Mouse (Mus musculus): ENCODE data around the gene Pxt1. TPM values are rescaled to one million over a fixed set of nuclear protein-coding genes. Genes with fewer than 3 reads are reported as not detected.

The Pxt1 gene
- polyA plus RNA-seq, 1 experiment: not detected

DNA sequence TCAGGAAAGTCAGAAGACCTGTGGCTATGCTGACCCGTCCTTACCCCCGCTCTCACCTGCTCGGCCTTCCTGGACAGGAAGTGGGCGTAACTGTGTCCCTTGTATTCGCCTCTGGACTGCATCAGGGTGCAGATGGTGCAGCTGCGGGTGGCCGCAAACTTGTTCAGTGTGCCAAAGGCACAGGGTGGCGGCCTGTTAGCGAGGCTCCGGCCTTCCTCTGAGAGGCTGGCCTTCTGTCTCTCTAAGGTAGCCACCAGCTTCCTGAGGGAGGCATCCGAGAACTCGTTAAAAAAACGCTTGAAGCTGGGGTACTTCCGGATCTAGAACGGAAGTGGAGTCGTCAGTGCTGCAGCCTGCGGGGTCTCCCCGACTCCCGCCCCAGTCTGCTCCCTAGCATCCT lies 44.2 kb downstream of the Pxt1 start:
- H3K36me3 ChIP-seq (ENCODE audit: control insufficient read depth, insufficient read depth): no peaks in the 10 kb centered on the region
- H3ac ChIP-seq (ENCODE audit: control insufficient read depth, insufficient read length, low read depth): no peak overlapping the region
- TF ChIP-seq USF1 (IDR thresholded peaks at IDR 0.05; ENCODE audit: low read depth) (no peak), MAX (IDR thresholded peaks at IDR 0.05) (no peak), FOSL1 (IDR thresholded peaks at IDR 0.05; ENCODE audit: insufficient read depth, low read length, poor library complexity, severe bottlenecking) (no peak), MYOG (IDR thresholded peaks at IDR 0.05; ENCODE audit: control insufficient read depth, extremely low read depth, insufficient read length) (no peak), CEBPB (IDR thresholded peaks at IDR 0.05; ENCODE audit: low read depth) (no peak)
- no peak overlapping the region for H3K4me3 ChIP-seq (ENCODE audit: insufficient read depth, poor library complexity, severe bottlenecking)
- no peaks in the 10 kb centered on the region for H3K79me2 ChIP-seq (ENCODE audit: control insufficient read depth, insufficient read depth)
- H3K27me3 ChIP-seq (ENCODE audit: control insufficient read depth, insufficient read depth, insufficient read length): no peaks in the 10 kb centered on the region
- no peaks in the 10 kb centered on the region for H3K79me3 ChIP-seq (ENCODE audit: low read depth)

DNA sequence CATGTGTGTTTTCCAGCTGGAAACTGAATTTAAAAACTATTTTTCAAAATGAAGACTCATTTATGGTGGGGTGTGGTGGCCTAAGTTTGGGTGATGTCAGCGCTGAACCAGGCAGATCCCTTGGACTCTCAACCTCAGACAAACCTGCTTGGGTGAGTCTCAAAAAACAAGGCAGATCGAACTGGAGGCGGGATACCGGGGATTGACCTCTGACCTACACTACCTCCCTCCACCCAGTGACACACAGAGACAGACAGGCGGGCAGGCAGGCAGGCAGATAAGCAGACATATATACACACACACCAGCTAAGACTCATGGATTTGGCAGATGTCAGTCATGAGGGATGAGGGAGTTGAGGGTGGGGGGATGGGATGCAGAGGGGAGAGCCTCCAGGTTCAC lies 45.4 kb downstream of the Pxt1 start:
- Histone ChIP-seq H3K79me3 (ENCODE audit: low read depth) (no peaks in the 10 kb centered on the region), H3K36me3 (ENCODE audit: control insufficient read depth, insufficient read depth) (no peaks in the 10 kb centered on the region), H3K4me3 (ENCODE audit: insufficient read depth, poor library complexity, severe bottlenecking) (no peak overlapping the region), H3ac (ENCODE audit: control insufficient read depth, insufficient read length, low read depth) (no peak overlapping the region), H3K79me2 (ENCODE audit: control insufficient read depth, insufficient read depth) (no peaks in the 10 kb centered on the region), H3K27me3 (ENCODE audit: control insufficient read depth, insufficient read depth, insufficient read length) (no peaks in the 10 kb centered on the region)
- TF ChIP-seq USF1 (IDR thresholded peaks at IDR 0.05; ENCODE audit: low read depth) (no peak), CTCF (IDR thresholded peaks at IDR 0.05; ENCODE audit: control insufficient read depth, insufficient read depth, insufficient read length) (no peak), FOSL1 (IDR thresholded peaks at IDR 0.05; ENCODE audit: insufficient read depth, low read length, poor library complexity, severe bottlenecking) (no peak), CEBPB (IDR thresholded peaks at IDR 0.05; ENCODE audit: low read depth) (no peak), MYOD1 (IDR thresholded peaks at IDR 0.05; ENCODE audit: control insufficient read depth, insufficient read length, low read depth) (no peak), MYOG (IDR thresholded peaks at IDR 0.05; ENCODE audit: control insufficient read depth, extremely low read depth, insufficient read length) (no peak), MAX (IDR thresholded peaks at IDR 0.05) (no peak)

DNA sequence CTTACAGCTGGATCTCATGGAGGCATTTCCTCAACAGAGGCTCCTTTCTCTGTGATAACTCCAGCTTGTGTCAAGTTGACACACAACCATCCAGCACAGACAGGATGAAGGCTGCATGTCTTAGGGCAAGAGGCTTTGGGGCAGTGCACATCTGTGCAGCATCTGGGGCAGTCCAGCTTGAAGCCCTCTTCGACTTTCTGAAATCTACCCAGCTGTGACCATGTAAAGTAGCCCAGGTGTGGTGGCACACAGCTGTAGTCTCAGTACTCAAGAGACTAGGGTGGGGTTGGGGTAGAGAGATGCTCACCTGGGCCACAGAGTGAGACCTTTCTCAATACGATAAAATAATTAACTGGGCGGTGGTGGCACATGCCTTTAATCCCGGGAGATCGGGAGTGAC lies 45.8 kb downstream of the Pxt1 start:
- H3K79me2 ChIP-seq (ENCODE audit: control insufficient read depth, insufficient read depth): no peaks in the 10 kb centered on the region
- H3K36me3 ChIP-seq (ENCODE audit: control insufficient read depth, insufficient read depth): no peaks in the 10 kb centered on the region
- H3ac ChIP-seq (ENCODE audit: control insufficient read depth, insufficient read length, low read depth): no peak overlapping the region
- H3K4me3 ChIP-seq (ENCODE audit: insufficient read depth, poor library complexity, severe bottlenecking): no peak overlapping the region
- no peaks in the 10 kb centered on the region for H3K79me3 ChIP-seq (ENCODE audit: low read depth)
- no peak for TF ChIP-seq CTCF (IDR thresholded peaks at IDR 0.05; ENCODE audit: control insufficient read depth, insufficient read depth, insufficient read length)
- no peak for TF ChIP-seq MYOD1 (IDR thresholded peaks at IDR 0.05; ENCODE audit: control insufficient read depth, insufficient read length, low read depth)
- no peak for TF ChIP-seq USF1 (IDR thresholded peaks at IDR 0.05; ENCODE audit: low read depth)
- no peak for TF ChIP-seq CEBPB (IDR thresholded peaks at IDR 0.05; ENCODE audit: low read depth)
- TF ChIP-seq MAX (IDR thresholded peaks at IDR 0.05): no peak
- TF ChIP-seq MYOG (IDR thresholded peaks at IDR 0.05; ENCODE audit: control insufficient read depth, extremely low read depth, insufficient read length): no peak
- TF ChIP-seq FOSL1 (IDR thresholded peaks at IDR 0.05; ENCODE audit: insufficient read depth, low read length, poor library complexity, severe bottlenecking): no peak
- no peaks in the 10 kb centered on the region for H3K27me3 ChIP-seq (ENCODE audit: control insufficient read depth, insufficient read depth, insufficient read length)

DNA sequence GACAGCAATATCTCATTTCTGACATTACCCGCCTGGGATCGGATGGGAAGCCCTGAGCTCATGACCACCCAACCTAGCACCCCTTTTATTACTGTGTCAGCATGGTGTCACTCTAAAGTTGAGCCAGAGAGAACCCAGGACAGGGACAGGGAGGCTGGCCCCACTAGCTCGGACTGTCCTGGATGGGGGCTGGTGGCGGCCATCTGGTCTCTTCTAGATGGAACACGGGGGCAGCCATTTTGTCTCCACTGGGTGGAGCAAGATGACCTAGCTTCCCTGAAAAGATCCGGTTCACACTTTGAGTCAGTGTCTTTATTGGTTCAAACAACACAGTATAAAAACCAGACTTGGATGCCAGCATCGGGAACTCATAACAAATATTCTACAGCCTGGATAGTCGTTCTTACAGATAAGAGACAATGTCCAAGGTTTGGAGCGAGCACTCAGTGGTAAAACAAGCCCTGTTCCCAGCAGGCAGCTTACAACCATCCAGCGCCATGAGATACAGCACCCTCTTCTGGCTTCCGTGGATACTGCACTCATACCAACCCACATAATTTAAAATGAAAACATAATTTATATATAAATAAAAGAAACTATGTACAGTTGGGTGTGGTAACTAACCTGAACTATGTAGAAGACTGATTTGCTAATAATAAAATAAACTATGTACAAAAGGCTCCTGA lies 47.4 kb downstream of the Pxt1 start:
- TF ChIP-seq MAX (IDR thresholded peaks at IDR 0.05) (no peak), MYOG (IDR thresholded peaks at IDR 0.05; ENCODE audit: control insufficient read depth, extremely low read depth, insufficient read length) (no peak), FOSL1 (IDR thresholded peaks at IDR 0.05; ENCODE audit: insufficient read depth, low read length, poor library complexity, severe bottlenecking) (no peak), USF1 (IDR thresholded peaks at IDR 0.05; ENCODE audit: low read depth) (no peak), CTCF (IDR thresholded peaks at IDR 0.05; ENCODE audit: control insufficient read depth, insufficient read depth, insufficient read length) (no peak), CEBPB (IDR thresholded peaks at IDR 0.05; ENCODE audit: low read depth) (no peak), MYOD1 (IDR thresholded peaks at IDR 0.05; ENCODE audit: control insufficient read depth, insufficient read length, low read depth) (no peak)
- no peaks in the 10 kb centered on the region for H3K79me2 ChIP-seq (ENCODE audit: control insufficient read depth, insufficient read depth)
- H3ac ChIP-seq (ENCODE audit: control insufficient read depth, insufficient read length, low read depth): no peak overlapping the region
- no peaks in the 10 kb centered on the region for H3K79me3 ChIP-seq (ENCODE audit: low read depth)
- no peaks in the 10 kb centered on the region for H3K36me3 ChIP-seq (ENCODE audit: control insufficient read depth, insufficient read depth)
- H3K4me3 ChIP-seq (ENCODE audit: insufficient read depth, poor library complexity, severe bottlenecking): no peak overlapping the region
- no peaks in the 10 kb centered on the region for H3K27me3 ChIP-seq (ENCODE audit: control insufficient read depth, insufficient read depth, insufficient read length)

DNA sequence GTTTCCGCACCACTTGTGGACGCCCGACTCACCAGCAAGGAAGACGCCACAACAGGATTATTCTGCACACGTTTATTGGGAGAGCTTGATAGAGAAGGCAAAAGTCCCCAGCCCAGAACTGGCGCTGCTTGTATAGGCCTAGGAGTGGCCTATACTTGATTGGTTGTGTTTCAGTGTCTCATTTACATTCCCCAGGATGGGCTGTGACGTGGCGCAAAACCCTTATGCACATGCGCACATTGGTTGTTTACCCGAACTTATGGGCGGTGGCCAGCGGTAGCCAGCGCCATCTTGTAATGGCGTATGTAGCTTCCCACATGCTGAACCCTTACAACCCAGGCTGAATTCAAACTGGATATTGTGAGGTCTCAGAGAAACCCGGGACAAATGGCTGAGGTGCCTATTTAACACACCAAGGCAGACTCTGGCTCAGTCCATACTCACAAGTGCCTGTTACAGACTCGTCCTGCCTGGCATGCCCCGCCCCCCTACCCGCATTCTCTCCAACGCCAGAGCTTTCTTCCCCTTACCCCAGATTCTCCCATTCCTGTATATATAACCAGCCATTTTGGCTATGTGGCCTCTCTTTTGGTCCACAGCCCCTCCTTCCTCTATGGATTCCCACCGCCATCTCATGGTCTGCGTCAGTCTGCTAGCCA lies 48.3 kb downstream of the Pxt1 start:
- H3K4me3 ChIP-seq (ENCODE audit: insufficient read depth, poor library complexity, severe bottlenecking): no peak overlapping the region
- no peaks in the 10 kb centered on the region for H3K79me2 ChIP-seq (ENCODE audit: control insufficient read depth, insufficient read depth)
- H3K79me3 ChIP-seq (ENCODE audit: low read depth): no peaks in the 10 kb centered on the region
- no peaks in the 10 kb centered on the region for H3K27me3 ChIP-seq (ENCODE audit: control insufficient read depth, insufficient read depth, insufficient read length)
- TF ChIP-seq FOSL1 (IDR thresholded peaks at IDR 0.05; ENCODE audit: insufficient read depth, low read length, poor library complexity, severe bottlenecking): no peak
- no peak for TF ChIP-seq CEBPB (IDR thresholded peaks at IDR 0.05; ENCODE audit: low read depth)
- H3ac ChIP-seq (ENCODE audit: control insufficient read depth, insufficient read length, low read depth): no peak overlapping the region
- H3K36me3 ChIP-seq (ENCODE audit: control insufficient read depth, insufficient read depth): no peaks in the 10 kb centered on the region
